Mouse (Mus musculus) small intestine, adult 2 months (tissue): ENCODE measurements around the gene Msl3. TPM values are rescaled to one million over a fixed set of nuclear protein-coding genes. Genes with fewer than 3 reads are reported as not detected.
"Not testable (repeated sequence)": the region's sequence is repeated elsewhere in the genome, so short reads cannot be mapped to it uniquely, and the experiment has no call there.

Experiments used
- H3K27ac ChIP-seq: fragments of 200-500 bp; 2 replicates; pipeline ENCODE4 v1.5.1; 2012; ENCODE audit warnings: low read depth, low read length, control low read depth, inconsistent platforms; ENCODE audit not compliant: insufficient read depth
- H3K27me3 ChIP-seq: fragments of 200-500 bp; 2 replicates; pipeline ENCODE4 v1.6.1; 2012; ENCODE audit warnings: mild to moderate bottlenecking, moderate library complexity, low read length, inconsistent platforms; ENCODE audit not compliant: control insufficient read depth, insufficient read depth
- H3K36me3 ChIP-seq: fragments of 200-500 bp; 2 replicates; pipeline ENCODE4 v1.6.1; 2012; ENCODE audit warnings: mild to moderate bottlenecking, low read length, control low read depth, inconsistent platforms; ENCODE audit not compliant: control insufficient read depth, insufficient read depth
- H3K4me1 ChIP-seq: fragments of 200-500 bp; 2 replicates; pipeline ENCODE4 v1.6.1; 2012; ENCODE audit warnings: low read length, inconsistent platforms, mixed read lengths; ENCODE audit not compliant: control insufficient read depth, insufficient read depth, insufficient read length
- H3K4me3 ChIP-seq: fragments of 200-500 bp; 2 replicates; pipeline ENCODE4 v1.5.1; 2012; ENCODE audit warnings: low read depth, mild to moderate bottlenecking, control low read depth, inconsistent platforms, low read length, moderate library complexity
- CTCF ChIP-seq: fragments of 200-500 bp; IDR thresholded peaks from 2 replicates; pipeline ENCODE4 v1.5.1; 2012; ENCODE audit warnings: low read depth, mild to moderate bottlenecking, control low read depth, inconsistent platforms, low read length, moderate library complexity, mixed read lengths; ENCODE audit not compliant: insufficient replicate concordance, insufficient read length; ENCODE audit errors: extremely low read depth
- POLR2A ChIP-seq: fragments of 200-500 bp; IDR thresholded peaks from 2 replicates; pipeline ENCODE4 v1.6.1; 2012; ENCODE audit warnings: low read depth, mild to moderate bottlenecking, control low read depth, inconsistent platforms, low read length, moderate library complexity
- WGBS: fragments of 180-500 bp; shearing (Covaris S2); methylation state at CpG from one replicate; pipeline ENCODE4 v1.1.7; 2018; 5-methylcytosine and 5-hydroxymethylcytosine counted together
- polyA plus RNA-seq: library from polyadenylated mRNA; depleted of rRNA; stranded (reverse); fragments of >200 nt; gene quantifications from 2 replicates; pipeline ENCODE4 v1.2.3, GENCODE M21; 2012

The Msl3 gene
- polyA plus RNA-seq, 1 experiment = 6.7 TPM

DNA sequence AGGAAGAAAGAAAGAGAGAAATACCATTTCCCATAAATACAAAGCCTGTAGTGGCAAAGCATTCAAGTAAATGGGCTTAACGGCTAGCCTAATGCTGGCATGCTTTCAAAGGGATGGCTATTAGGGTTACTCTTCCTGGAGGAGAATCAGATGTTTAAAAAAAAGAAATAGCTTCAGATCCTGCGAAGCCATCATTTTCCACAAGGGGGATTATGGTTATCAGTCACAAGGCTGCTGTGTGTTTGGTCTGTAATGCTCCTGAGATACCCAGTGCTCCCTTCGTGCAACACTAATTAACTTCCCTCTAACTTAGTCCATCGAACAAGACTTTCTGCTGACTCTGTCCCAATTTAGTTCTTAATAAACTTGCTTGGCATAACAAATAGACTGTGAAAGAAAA lies 13.5 kb downstream of the Msl3 start:
- TF ChIP-seq POLR2A (no peak), CTCF (no peak)
- Histone ChIP-seq H3K36me3 (peaks cover 5% of the 10 kb centered on the region), H3K4me3 (no peak overlapping the region), H3K4me1 (no peaks in the 10 kb centered on the region), H3K27ac (no peak overlapping the region), H3K27me3 (no peaks in the 10 kb centered on the region)
- WGBS = 51% methylated on average over 4 of the region's 4 CpGs

DNA sequence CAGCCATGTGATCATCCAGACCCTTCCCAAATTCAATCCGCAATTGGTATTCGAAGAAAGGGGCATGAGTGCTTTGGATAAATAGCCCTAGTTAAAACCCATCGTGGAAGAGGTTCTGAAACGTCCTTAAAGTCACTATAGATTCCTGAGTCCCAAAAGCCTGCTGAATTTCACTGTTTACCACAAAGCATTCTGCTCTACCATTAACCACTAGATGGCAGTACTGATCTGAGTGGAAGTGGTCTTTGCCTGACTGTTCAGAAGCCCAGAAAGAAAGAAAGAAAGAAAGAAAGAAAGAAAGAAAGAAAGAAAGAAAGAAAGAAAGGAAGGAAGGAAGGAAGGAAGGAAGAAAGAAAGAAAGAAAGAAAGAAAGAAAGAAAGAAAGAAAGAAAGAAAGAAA lies 13.9 kb downstream of the Msl3 start:
- not testable (repeated sequence) for H3K4me3 ChIP-seq, H3K4me1 ChIP-seq, H3K27ac ChIP-seq, H3K36me3 ChIP-seq, H3K27me3 ChIP-seq
- 64% methylated on average over 4 of the region's 4 CpGs for WGBS

DNA sequence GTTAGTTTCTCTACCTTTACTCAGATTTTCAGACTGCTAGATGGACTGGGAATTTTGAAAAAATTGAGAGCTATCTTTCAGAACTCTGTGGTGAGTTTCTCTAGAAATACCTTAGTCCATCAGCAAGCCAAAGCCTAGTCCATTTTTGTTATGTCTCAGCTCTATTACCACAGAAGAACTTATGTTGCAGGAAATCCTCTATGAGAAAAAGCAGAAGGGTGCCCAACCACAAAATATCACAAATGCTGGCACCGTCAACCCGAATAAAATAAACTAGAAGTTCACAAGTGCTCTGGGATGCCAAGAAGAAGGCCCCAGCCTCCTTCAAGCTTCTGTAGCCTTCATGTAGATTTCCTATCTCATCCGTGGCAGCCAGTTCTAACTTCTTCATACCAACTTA lies 14.4 kb downstream of the Msl3 start:
- Histone ChIP-seq H3K4me3 (no peak overlapping the region), H3K27me3 (no peaks in the 10 kb centered on the region), H3K36me3 (peaks cover 6% of the 10 kb centered on the region; the same call in 1 of the 2 replicates), H3K4me1 (no peaks in the 10 kb centered on the region), H3K27ac (no peak overlapping the region)
- WGBS = 83% methylated on average over 3 of the region's 3 CpGs
- TF ChIP-seq POLR2A (no peak), CTCF (no peak)

DNA sequence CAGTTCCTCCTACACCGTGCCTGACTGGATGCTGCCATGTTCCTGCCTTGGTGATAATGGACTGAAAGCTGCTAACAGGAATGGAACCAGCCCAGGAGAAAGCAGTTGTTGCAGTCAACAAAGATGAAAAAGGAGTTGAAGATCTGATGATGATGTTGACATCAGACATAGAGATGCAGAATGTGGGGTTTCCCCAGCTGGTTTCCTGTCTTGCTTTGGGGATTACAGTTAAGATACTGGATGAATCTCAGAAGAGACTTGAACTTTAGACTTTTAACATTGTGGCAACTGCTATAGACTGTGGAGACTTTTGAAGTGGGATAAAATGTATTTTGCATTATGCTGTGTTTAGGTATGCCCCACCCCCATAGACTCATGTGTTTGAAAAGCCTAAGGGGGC lies 15.9 kb downstream of the Msl3 start:
- TF ChIP-seq POLR2A (no peak), CTCF (no peak)
- Histone ChIP-seq H3K4me3 (no peak overlapping the region), H3K36me3 (peaks cover 9% of the 10 kb centered on the region; the same call in 1 of the 2 replicates), H3K4me1 (no peaks in the 10 kb centered on the region), H3K27me3 (no peaks in the 10 kb centered on the region), H3K27ac (no peak overlapping the region)
- 96% methylated on average over 1 of the region's 1 CpGs for WGBS

DNA sequence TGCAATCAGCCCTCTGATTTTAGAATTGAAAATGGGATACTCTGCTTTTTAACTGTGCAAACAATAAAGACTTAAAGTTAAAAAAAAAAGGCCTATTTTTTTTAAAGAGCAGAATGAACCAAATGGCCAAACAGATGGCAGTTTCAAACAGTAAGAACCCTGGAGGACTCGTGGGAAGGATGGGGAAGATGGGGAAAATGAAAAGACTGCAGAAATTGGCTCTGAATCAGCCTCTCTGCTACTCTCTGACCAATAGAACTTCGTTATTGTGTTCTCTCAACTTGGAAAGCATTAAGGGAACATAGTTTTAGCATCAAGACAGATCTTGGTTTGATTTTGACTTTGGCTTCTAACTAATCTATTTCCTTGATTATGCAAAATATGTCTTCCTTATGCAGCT lies 24.4 kb downstream of the Msl3 start:
- WGBS = 57% methylated on average over 2 of the region's 2 CpGs
- Histone ChIP-seq H3K27me3 (no peaks in the 10 kb centered on the region), H3K4me1 (peaks cover 3% of the 10 kb centered on the region; the same call in 1 of the 2 replicates), H3K36me3 (peaks cover 18% of the 10 kb centered on the region), H3K4me3 (no peak overlapping the region), H3K27ac (no peak overlapping the region)
- no peak for TF ChIP-seq POLR2A
- no peak for TF ChIP-seq CTCF

DNA sequence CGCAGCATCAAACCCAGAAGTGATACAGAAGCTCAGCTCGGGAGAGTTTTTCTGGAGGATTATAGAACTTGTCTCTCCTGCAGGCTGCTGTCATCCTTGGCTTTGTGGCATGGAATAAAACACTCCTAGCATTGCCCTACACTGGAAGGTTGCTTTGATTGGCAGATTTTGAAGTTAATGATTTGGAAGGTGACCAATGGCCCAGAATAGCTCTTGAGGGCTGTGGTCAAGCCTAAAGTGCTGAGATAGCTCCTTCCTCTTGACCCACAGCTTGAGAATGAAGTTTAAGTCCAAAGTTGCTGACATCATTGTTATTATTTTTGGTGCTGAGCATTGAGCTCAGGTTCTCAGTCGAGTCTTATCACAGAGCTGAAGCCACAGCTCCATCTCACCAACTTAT lies 26.0 kb downstream of the Msl3 start:
- H3K4me1 ChIP-seq = peaks cover 3% of the 10 kb centered on the region; the same call in 1 of the 2 replicates
- WGBS = 69% methylated on average over 3 of the region's 3 CpGs
- H3K4me3 ChIP-seq = no peak overlapping the region
- TF ChIP-seq POLR2A (no peak), CTCF (no peak)
- H3K36me3 ChIP-seq = peaks cover 11% of the 10 kb centered on the region
- H3K27ac ChIP-seq = no peak overlapping the region
- no peaks in the 10 kb centered on the region for H3K27me3 ChIP-seq

DNA sequence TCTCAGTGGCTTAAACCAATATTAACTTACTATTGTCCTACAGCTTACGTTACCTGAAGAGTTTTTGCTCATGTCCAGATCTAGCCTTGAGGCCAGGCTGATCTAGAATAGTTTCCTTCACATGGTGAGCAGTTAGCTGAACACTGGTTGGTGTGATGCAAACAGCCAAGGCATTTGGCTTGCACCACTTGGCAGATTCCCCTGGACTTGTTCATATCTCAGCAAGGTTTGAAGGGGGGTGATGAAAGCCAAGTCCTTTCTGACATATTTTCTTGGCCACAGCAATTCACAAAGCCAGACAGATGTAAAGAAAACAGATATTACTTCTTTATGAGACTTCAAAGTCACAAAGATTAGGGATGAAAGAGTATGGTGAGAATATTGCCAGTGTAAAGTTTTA lies 30.2 kb downstream of the Msl3 start:
- WGBS = 91% methylated on average over 1 of the region's 1 CpGs
- no peaks in the 10 kb centered on the region for H3K36me3 ChIP-seq
- TF ChIP-seq CTCF (no peak), POLR2A (no peak)

More for the DNA sequence above, 30.2 kb downstream of the Msl3 start:
- Histone ChIP-seq H3K27ac (no peak overlapping the region), H3K4me1 (peaks cover 3% of the 10 kb centered on the region; the same call in 1 of the 2 replicates), H3K27me3 (no peaks in the 10 kb centered on the region), H3K4me3 (no peak overlapping the region)
